Mouse (Mus musculus): Measurements from ENCODE around the gene Uqcrq. TPM values are rescaled to one million over a fixed set of nuclear protein-coding genes. Genes with fewer than 3 reads are reported as not detected.

Uqcrq gene
- total and polyA plus RNA-seq, 3 experiments: 72.4 to 1,130 TPM; not detected in 1

DNA sequence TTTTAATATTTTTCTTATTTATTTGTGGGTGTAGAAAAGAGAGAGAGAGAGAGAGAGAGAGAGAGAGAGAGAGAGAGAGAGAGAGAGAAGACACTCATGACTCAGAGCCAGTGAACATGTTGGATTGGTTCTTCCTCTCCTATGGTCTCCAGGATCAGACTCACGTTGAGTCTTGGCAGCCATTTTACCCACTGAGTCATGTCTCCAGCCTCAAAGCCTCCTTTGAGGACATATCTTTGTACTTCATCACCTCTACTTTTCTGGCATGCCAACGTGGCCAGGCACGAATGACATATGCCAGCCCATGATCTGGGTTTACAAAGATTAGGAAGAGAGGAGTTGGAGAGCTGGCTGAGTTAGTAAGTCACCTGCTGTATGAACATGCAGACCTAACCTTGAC is 29.6 kb upstream of the Uqcrq start:
- H3K27ac ChIP-seq (ENCODE audit: control insufficient read depth, low read depth, low read length): no peak overlapping the region
- H3K36me3 ChIP-seq (ENCODE audit: control insufficient read depth in 1 of 2, insufficient read depth in 2 of 2, low read length in 2 of 2): peaks cover 0 to 8% of the 10 kb centered on the region in 2 experiments; a peak in 1 of 4 replicates
- H3K4me1 ChIP-seq (ENCODE audit: control insufficient read depth in 1 of 2, insufficient read depth in 2 of 2, low read length in 2 of 2): peaks cover 6 to 16% of the 10 kb centered on the region in 2 experiments; a peak in 3 of 4 replicates
- peak; percentile 82 for TF ChIP-seq JUND (IDR thresholded peaks at IDR 0.05; ENCODE audit: low read depth, low read length)
- no peak for TF ChIP-seq E2F4 (IDR thresholded peaks at IDR 0.05; ENCODE audit: borderline replicate concordance, low read depth, low read length)
- peak; percentile 39; the same call in 1 of the 2 replicates for TF ChIP-seq MAX (IDR thresholded peaks at IDR 0.05; ENCODE audit: low read length)
- H3K9ac ChIP-seq (ENCODE audit: control insufficient read depth, low read depth, low read length, poor library complexity, severe bottlenecking): no peak overlapping the region
- H3K9me3 ChIP-seq (replicated peaks; ENCODE audit: insufficient read depth, low read length): no peaks in the 10 kb centered on the region
- no peaks in the 10 kb centered on the region for H3K79me2 ChIP-seq (ENCODE audit: control insufficient read depth, insufficient read depth, low read length, poor library complexity)
- peak; percentile 40 for DNase-seq (ENCODE audit: low read depth, low spot score)
- H3K27me3 ChIP-seq (ENCODE audit: control insufficient read depth in 1 of 2, insufficient read depth in 2 of 2, low read length in 2 of 2): peaks cover 6 to 8% of the 10 kb centered on the region in 2 experiments
- no peak overlapping the region for H3K4me3 ChIP-seq (ENCODE audit: control insufficient read depth in 1 of 2, insufficient read depth in 1 of 2, low read depth in 2 of 2, low read length in 2 of 2)

DNA sequence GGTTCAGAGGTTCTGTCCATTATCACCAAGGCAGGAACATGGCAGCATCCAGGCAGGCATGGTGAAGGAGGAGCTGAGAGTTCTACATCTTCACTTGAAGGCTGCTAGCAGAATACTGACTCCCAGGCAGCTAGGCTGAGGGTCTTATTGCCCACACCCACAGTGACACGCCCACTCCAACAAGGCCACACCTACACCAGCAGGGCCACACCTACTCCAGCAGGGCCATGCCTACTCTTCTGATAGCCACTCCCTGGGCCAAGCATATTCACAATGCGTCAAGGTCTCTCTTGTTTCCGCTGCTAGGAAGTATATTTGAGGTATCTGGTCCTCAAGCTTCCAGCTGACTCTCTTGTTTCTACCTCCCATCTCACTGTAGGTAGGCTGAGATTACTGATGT is 28.4 kb upstream of the Uqcrq start:
- no peak overlapping the region for H3K4me3 ChIP-seq (ENCODE audit: control insufficient read depth in 1 of 2, insufficient read depth in 1 of 2, low read depth in 2 of 2, low read length in 2 of 2)
- no peaks in the 10 kb centered on the region for H3K9me3 ChIP-seq (replicated peaks; ENCODE audit: insufficient read depth, low read length)
- no peak for DNase-seq (ENCODE audit: low read depth, low spot score)
- no peak overlapping the region for H3K9ac ChIP-seq (ENCODE audit: control insufficient read depth, low read depth, low read length, poor library complexity, severe bottlenecking)
- TF ChIP-seq ETS1 (IDR thresholded peaks at IDR 0.05; ENCODE audit: low read depth, low read length) (no peak), SMC3 (IDR thresholded peaks at IDR 0.05; ENCODE audit: low read depth, low read length) (no peak), CHD1 (IDR thresholded peaks at IDR 0.05; ENCODE audit: low read depth, low read length) (no peak), TBP (IDR thresholded peaks at IDR 0.05; ENCODE audit: low read depth, low read length) (no peak), RAD21 (IDR thresholded peaks at IDR 0.05; ENCODE audit: low read depth, low read length) (no peak), ZC3H11A (IDR thresholded peaks at IDR 0.05; ENCODE audit: low read depth, low read length) (no peak), MYB (IDR thresholded peaks at IDR 0.05; ENCODE audit: low read depth, low read length) (no peak), MAX (IDR thresholded peaks at IDR 0.05; ENCODE audit: low read length) (no peak), MXI1 (IDR thresholded peaks at IDR 0.05; ENCODE audit: low read depth, low read length) (no peak), CHD2 (IDR thresholded peaks at IDR 0.05; ENCODE audit: low read length) (no peak), MAZ (IDR thresholded peaks at IDR 0.05; ENCODE audit: low read depth, low read length) (no peak), GATA1 (IDR thresholded peaks at IDR 0.05; ENCODE audit: low read depth, low read length) (no peak)
- H3K79me2 ChIP-seq (ENCODE audit: control insufficient read depth, insufficient read depth, low read length, poor library complexity): no peaks in the 10 kb centered on the region
- peaks cover 6 to 16% of the 10 kb centered on the region in 2 experiments; a peak in 3 of 4 replicates for H3K4me1 ChIP-seq (ENCODE audit: control insufficient read depth in 1 of 2, insufficient read depth in 2 of 2, low read length in 2 of 2)
- H3K27ac ChIP-seq (ENCODE audit: control insufficient read depth, low read depth, low read length): no peak overlapping the region
- H3K27me3 ChIP-seq (ENCODE audit: control insufficient read depth in 1 of 2, insufficient read depth in 2 of 2, low read length in 2 of 2): peaks cover 11% of the 10 kb centered on the region in 2 experiments
- peaks cover 0 to 8% of the 10 kb centered on the region in 2 experiments; a peak in 1 of 4 replicates for H3K36me3 ChIP-seq (ENCODE audit: control insufficient read depth in 1 of 2, insufficient read depth in 2 of 2, low read length in 2 of 2)

DNA sequence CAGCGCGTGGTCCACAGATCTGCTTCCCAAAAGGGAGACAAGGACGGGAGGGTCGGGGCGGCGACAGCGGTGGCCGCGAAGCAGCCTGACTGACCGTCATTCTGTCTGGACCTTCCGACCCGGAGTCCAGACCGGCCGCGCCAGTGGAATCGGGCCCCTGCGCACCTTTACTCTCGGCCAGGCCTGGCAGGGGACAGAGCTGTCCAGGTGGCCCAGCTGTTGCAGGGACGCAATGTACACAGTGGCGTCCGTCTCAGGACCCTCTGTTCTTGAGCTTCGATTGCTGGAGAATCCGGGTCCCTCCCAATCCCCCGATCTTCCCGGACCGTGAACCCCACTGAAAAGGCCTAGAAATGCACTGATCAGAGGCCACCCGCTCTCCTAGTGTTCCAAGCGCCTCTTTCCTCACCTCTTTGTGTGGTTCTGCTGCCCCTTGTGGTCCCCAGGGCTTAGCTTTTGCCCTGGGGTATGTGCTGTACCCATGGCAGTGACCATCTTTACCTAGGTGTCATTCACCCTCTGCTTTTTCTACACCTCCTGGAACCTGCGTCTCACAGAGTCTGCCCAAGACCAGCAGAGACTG is 26.8 kb upstream of the Uqcrq start:
- H3K9me3 ChIP-seq (replicated peaks; ENCODE audit: insufficient read depth, low read length): no peaks in the 10 kb centered on the region
- TF ChIP-seq ELF1 (IDR thresholded peaks at IDR 0.05; ENCODE audit: low read depth, low read length): no peak
- TF ChIP-seq ZC3H11A (IDR thresholded peaks at IDR 0.05; ENCODE audit: low read depth, low read length): no peak
- TF ChIP-seq TAL1 (IDR thresholded peaks at IDR 0.05; ENCODE audit: low read length): no peak
- no peak for TF ChIP-seq POLR2A (IDR thresholded peaks at IDR 0.05; ENCODE audit: control insufficient read depth in 1 of 2, insufficient read depth in 1 of 2, low read depth in 1 of 2, low read length in 2 of 2, poor library complexity in 1 of 2)
- TF ChIP-seq ZNF384 (IDR thresholded peaks at IDR 0.05; ENCODE audit: low read depth, low read length): no peak
- TF ChIP-seq MYB (IDR thresholded peaks at IDR 0.05; ENCODE audit: low read depth, low read length): no peak
- TF ChIP-seq UBTF (IDR thresholded peaks at IDR 0.05; ENCODE audit: borderline replicate concordance, insufficient read depth, low read depth, low read length): no peak
- H3K36me3 ChIP-seq (ENCODE audit: control insufficient read depth in 1 of 2, insufficient read depth in 2 of 2, low read length in 2 of 2): peaks cover 0 to 8% of the 10 kb centered on the region in 2 experiments; a peak in 1 of 4 replicates
- H3K27ac ChIP-seq (ENCODE audit: control insufficient read depth, low read depth, low read length): no peak overlapping the region
- H3K9ac ChIP-seq (ENCODE audit: control insufficient read depth, low read depth, low read length, poor library complexity, severe bottlenecking): peak overlapping the region; percentile 52
- no peak for DNase-seq (ENCODE audit: low read depth, low spot score)
- peaks cover 13 to 17% of the 10 kb centered on the region in 2 experiments for H3K27me3 ChIP-seq (ENCODE audit: control insufficient read depth in 1 of 2, insufficient read depth in 2 of 2, low read length in 2 of 2)
- H3K79me2 ChIP-seq (ENCODE audit: control insufficient read depth, insufficient read depth, low read length, poor library complexity): no peaks in the 10 kb centered on the region
- peak overlapping the region; percentile 47 to 65; a peak in 3 of 4 replicates for H3K4me3 ChIP-seq (ENCODE audit: control insufficient read depth in 1 of 2, insufficient read depth in 1 of 2, low read depth in 2 of 2, low read length in 2 of 2)
- H3K4me1 ChIP-seq (ENCODE audit: control insufficient read depth in 1 of 2, insufficient read depth in 2 of 2, low read length in 2 of 2): peaks cover 6 to 16% of the 10 kb centered on the region in 2 experiments; a peak in 3 of 4 replicates

Measured in MEL (cell line).